Mouse (Mus musculus) forebrain, embryonic 15.5 days (tissue): ENCODE measurements around the gene Fbxo46. TPM values are rescaled to one million over a fixed set of nuclear protein-coding genes. Genes with fewer than 3 reads are reported as not detected.

Experiments used
- ATAC-seq: fragments of 200-750 bp; cut with Nextera tagmentation; replicated peaks from 2 replicates; pipeline ENCODE4 v1.8.0; 2017; ENCODE audit warnings: mild to moderate bottlenecking, moderate TSS enrichment, moderate library complexity
- H3K27ac ChIP-seq: fragments of 300-500 bp; sonication (generic); replicated peaks from 2 replicates; pipeline ENCODE4 v1.5.1; 2015; ENCODE audit warnings: mild to moderate bottlenecking, inconsistent platforms
- H3K27me3 ChIP-seq: fragments of 300-500 bp; sonication (generic); 2 replicates; pipeline ENCODE4 v1.6.1; 2015; ENCODE audit warnings: inconsistent platforms
- H3K36me3 ChIP-seq: fragments of 300-500 bp; sonication (generic); 2 replicates; pipeline ENCODE4 v1.6.1; 2015; ENCODE audit warnings: mild to moderate bottlenecking, inconsistent platforms
- H3K4me1 ChIP-seq: fragments of 300-500 bp; sonication (generic); 2 replicates; pipeline ENCODE4 v1.6.1; 2015; ENCODE audit warnings: inconsistent platforms
- H3K4me2 ChIP-seq: fragments of 300-500 bp; sonication (generic); replicated peaks from 2 replicates; pipeline ENCODE4 v1.6.1; 2015; ENCODE audit warnings: mild to moderate bottlenecking, inconsistent platforms
- H3K4me3 ChIP-seq: fragments of 300-500 bp; sonication (generic); 2 replicates; pipeline ENCODE4 v1.5.1; 2015; ENCODE audit warnings: mild to moderate bottlenecking, inconsistent platforms
- H3K9ac ChIP-seq: fragments of 300-500 bp; sonication (generic); replicated peaks from 2 replicates; pipeline ENCODE4 v1.6.1; 2015; ENCODE audit warnings: mild to moderate bottlenecking, inconsistent platforms
- H3K9me3 ChIP-seq: fragments of 300-500 bp; sonication (generic); 2 replicates; pipeline ENCODE4 v1.6.1; 2016; ENCODE audit warnings: inconsistent platforms
- WGBS: fragments of 180-500 bp; shearing (Covaris S2); methylation state at CpG from one replicate; pipeline ENCODE4 v1.1.7; 2015; ENCODE audit warnings: mixed read lengths; 5-methylcytosine and 5-hydroxymethylcytosine counted together
- polyA plus RNA-seq: library from polyadenylated mRNA; unstranded; fragments of >200 nt; fragmentation: Nextera tagmentation; extraction: Ambion mirVana; gene quantifications from 2 replicates; pipeline ENCODE4 v1.2.1, GENCODE M21; 2015

Fbxo46 gene
- polyA plus RNA-seq, 1 experiment from 2014 or later = 25.4 TPM

- Histone ChIP-seq H3K9me3 (no peaks in the 10 kb centered on the region), H3K27ac (peak overlapping the region; percentile 76), H3K27me3 (no peaks in the 10 kb centered on the region), H3K9ac (peak overlapping the region; percentile 63), H3K36me3 (peaks cover 10% of the 10 kb centered on the region; the same call in 1 of the 2 replicates), H3K4me2 (peak overlapping the region; percentile 99), H3K4me1 (peaks cover 46% of the 10 kb centered on the region), H3K4me3 (peak overlapping the region; percentile 59)
- under 1% methylated on average over 82 of the region's 87 CpGs for WGBS
- ATAC-seq = peak; percentile 11; the same call in 1 of the 2 replicates
Observed at GRCm38 (mm10) chr7:19094826-19095750, 24.6 kb upstream of the Fbxo46 start.

DNA sequence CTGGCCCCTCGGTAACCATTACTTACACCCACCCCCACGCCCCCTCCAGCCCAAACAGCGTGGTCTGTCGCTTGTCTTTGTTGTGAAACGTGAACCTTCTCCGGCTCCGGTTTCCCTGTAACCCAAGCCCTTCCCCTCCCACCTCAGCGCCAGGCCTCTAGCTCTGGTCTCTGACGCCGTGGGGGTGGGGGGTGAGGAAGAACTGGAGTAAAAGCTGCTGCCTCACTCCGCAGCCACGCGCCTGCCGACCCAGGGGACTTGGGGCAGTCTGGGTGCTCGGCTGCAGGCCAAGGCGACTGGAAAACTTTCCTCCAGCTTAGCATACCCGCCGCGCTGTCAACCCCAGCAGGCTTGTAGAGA, 23.9 kb upstream of the Fbxo46 start:
- peak overlapping the region; percentile 63 for H3K9ac ChIP-seq
- WGBS = under 1% methylated on average over 19 of the region's 19 CpGs
- H3K4me3 ChIP-seq = peak overlapping the region; percentile 59
- peaks cover 6% of the 10 kb centered on the region; the same call in 1 of the 2 replicates for H3K36me3 ChIP-seq
- peak overlapping the region; percentile 27 for H3K27ac ChIP-seq
- no peaks in the 10 kb centered on the region for H3K27me3 ChIP-seq
- 0 out of 2 replicates have a peak, but pooled peaks have one; percentile 2 for ATAC-seq
- peaks cover 46% of the 10 kb centered on the region for H3K4me1 ChIP-seq
- H3K4me2 ChIP-seq = peak overlapping the region; percentile 99
- H3K9me3 ChIP-seq = no peaks in the 10 kb centered on the region

- peaks cover 46% of the 10 kb centered on the region for H3K4me1 ChIP-seq
- H3K27ac ChIP-seq = no peak overlapping the region
- H3K9ac ChIP-seq = peak overlapping the region; percentile 63; the same call in 1 of the 2 replicates
- H3K4me3 ChIP-seq = peak overlapping the region; percentile 59
- WGBS = 55% methylated on average over 5 of the region's 5 CpGs
- peak overlapping the region; percentile 99 for H3K4me2 ChIP-seq
- H3K9me3 ChIP-seq = no peaks in the 10 kb centered on the region
- H3K36me3 ChIP-seq = 0 out of 2 replicates have a peak, but pooled peaks cover 3% of the 10 kb centered on the region
- ATAC-seq = no peak
- no peaks in the 10 kb centered on the region for H3K27me3 ChIP-seq
Observed at GRCm38 (mm10) chr7:19096421-19096976, 23.2 kb upstream of the Fbxo46 start.

DNA sequence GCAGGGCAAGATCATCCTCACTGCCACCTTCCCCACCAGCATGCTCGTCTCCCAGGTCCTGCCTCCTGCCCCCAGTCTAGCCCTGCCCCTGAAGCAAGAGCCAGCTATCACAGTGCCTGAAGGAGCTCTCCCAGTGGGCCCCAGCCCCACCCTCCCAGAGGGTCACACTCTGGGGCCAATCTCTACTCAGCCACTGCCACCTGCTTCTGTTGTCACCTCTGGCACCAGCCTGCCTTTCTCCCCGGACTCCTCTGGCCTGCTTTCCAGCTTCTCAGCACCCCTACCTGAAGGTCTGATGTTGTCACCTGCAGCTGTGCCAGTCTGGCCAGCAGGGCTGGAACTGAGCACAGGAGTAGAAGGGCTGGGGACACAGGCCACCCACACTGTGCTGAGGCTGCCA, 22.4 kb upstream of the Fbxo46 start:
- no peak overlapping the region for H3K4me2 ChIP-seq
- 81% methylated on average over 2 of the region's 2 CpGs for WGBS
- peaks cover 45% of the 10 kb centered on the region for H3K4me1 ChIP-seq
- ATAC-seq = no peak
- H3K9ac ChIP-seq = no peak overlapping the region
- H3K27ac ChIP-seq = no peak overlapping the region
- no peaks in the 10 kb centered on the region for H3K9me3 ChIP-seq
- no peaks in the 10 kb centered on the region for H3K36me3 ChIP-seq
- H3K27me3 ChIP-seq = no peaks in the 10 kb centered on the region
- H3K4me3 ChIP-seq = no peak overlapping the region

DNA sequence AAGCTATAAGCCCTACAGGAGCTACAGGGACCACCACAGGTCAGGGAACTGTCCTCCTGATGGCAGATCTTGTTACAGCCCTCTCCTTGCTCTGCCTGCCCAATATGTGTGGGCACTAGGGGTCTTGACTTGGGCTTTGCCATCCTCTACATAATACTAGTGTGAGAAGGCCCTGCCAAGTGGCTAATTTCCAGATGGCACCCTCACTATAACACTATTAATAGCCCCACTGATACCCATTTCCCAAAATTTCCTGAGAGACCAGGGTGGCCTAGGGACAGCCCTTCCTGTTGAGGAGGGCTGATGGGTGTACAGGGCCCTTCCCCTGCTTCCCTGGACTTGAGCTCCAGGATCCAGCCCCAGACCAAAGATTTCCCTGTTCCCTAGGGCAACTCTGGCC, 21.8 kb upstream of the Fbxo46 start:
- no peak for ATAC-seq
- Histone ChIP-seq H3K27ac (no peak overlapping the region), H3K4me3 (no peak overlapping the region), H3K36me3 (no peaks in the 10 kb centered on the region), H3K27me3 (no peaks in the 10 kb centered on the region), H3K9ac (no peak overlapping the region), H3K9me3 (no peaks in the 10 kb centered on the region), H3K4me1 (peaks cover 39% of the 10 kb centered on the region), H3K4me2 (no peak overlapping the region)

- Histone ChIP-seq H3K4me3 (no peak overlapping the region), H3K4me2 (no peak overlapping the region), H3K9me3 (no peaks in the 10 kb centered on the region), H3K27ac (no peak overlapping the region), H3K27me3 (no peaks in the 10 kb centered on the region), H3K36me3 (no peaks in the 10 kb centered on the region), H3K9ac (no peak overlapping the region), H3K4me1 (peaks cover 29% of the 10 kb centered on the region)
- 60% methylated on average over 7 of the region's 7 CpGs for WGBS
- ATAC-seq = no peak
Observed at GRCm38 (mm10) chr7:19098811-19099210, 20.8 kb upstream of the Fbxo46 start.

GRCm38 (mm10) chr7:19100290-19100689, 19.4 kb upstream of the Fbxo46 start:
- H3K27ac ChIP-seq = no peak overlapping the region
- H3K4me2 ChIP-seq = no peak overlapping the region
- H3K36me3 ChIP-seq = no peaks in the 10 kb centered on the region
- 87% methylated on average over 1 of the region's 1 CpGs for WGBS
- H3K9ac ChIP-seq = no peak overlapping the region
- H3K27me3 ChIP-seq = no peaks in the 10 kb centered on the region
- no peak overlapping the region for H3K4me3 ChIP-seq
- no peaks in the 10 kb centered on the region for H3K9me3 ChIP-seq
- ATAC-seq = no peak
- peaks cover 14% of the 10 kb centered on the region for H3K4me1 ChIP-seq

DNA sequence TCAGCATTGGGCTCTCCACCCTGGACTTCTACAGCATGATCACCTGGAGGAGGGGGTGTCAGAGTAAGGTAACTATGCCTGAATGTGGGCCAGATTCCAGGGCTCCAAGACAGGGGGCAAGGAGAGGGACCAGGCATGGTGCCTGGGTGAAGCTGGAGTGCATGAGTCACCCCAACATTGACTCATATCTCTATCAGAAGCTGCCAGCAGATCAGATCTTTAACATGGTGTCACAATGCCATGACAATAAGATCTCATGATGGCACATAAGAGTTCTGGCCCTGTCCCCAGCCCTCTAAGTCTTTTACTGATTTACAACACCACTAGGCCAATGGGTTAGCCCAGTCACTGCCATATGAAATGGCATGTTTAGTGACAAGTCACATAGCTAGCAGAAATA, 15.9 kb upstream of the Fbxo46 start:
- no peak overlapping the region for H3K27ac ChIP-seq
- H3K4me3 ChIP-seq = no peak overlapping the region
- no peak overlapping the region for H3K9ac ChIP-seq
- no peaks in the 10 kb centered on the region for H3K27me3 ChIP-seq
- no peak for ATAC-seq
- H3K36me3 ChIP-seq = no peaks in the 10 kb centered on the region
- H3K4me1 ChIP-seq = no peaks in the 10 kb centered on the region
- no peaks in the 10 kb centered on the region for H3K9me3 ChIP-seq
- no peak overlapping the region for H3K4me2 ChIP-seq

- no peak for ATAC-seq
- H3K27me3 ChIP-seq = no peaks in the 10 kb centered on the region
- H3K4me2 ChIP-seq = no peak overlapping the region
- no peak overlapping the region for H3K27ac ChIP-seq
- H3K9me3 ChIP-seq = no peaks in the 10 kb centered on the region
- no peaks in the 10 kb centered on the region for H3K36me3 ChIP-seq
- H3K4me3 ChIP-seq = no peak overlapping the region
- no peaks in the 10 kb centered on the region for H3K4me1 ChIP-seq
- no peak overlapping the region for H3K9ac ChIP-seq
- 79% methylated on average over 2 of the region's 2 CpGs for WGBS
Observed at GRCm38 (mm10) chr7:19104486-19104885, 15.2 kb upstream of the Fbxo46 start.

- Histone ChIP-seq H3K9ac (no peak overlapping the region), H3K4me1 (no peaks in the 10 kb centered on the region), H3K27ac (no peak overlapping the region), H3K4me2 (no peak overlapping the region), H3K9me3 (no peaks in the 10 kb centered on the region), H3K36me3 (no peaks in the 10 kb centered on the region), H3K27me3 (no peaks in the 10 kb centered on the region), H3K4me3 (no peak overlapping the region)
- no peak for ATAC-seq
- WGBS = 66% methylated on average over 3 of the region's 3 CpGs
Observed at GRCm38 (mm10) chr7:19107436-19107835, 12.2 kb upstream of the Fbxo46 start.

DNA sequence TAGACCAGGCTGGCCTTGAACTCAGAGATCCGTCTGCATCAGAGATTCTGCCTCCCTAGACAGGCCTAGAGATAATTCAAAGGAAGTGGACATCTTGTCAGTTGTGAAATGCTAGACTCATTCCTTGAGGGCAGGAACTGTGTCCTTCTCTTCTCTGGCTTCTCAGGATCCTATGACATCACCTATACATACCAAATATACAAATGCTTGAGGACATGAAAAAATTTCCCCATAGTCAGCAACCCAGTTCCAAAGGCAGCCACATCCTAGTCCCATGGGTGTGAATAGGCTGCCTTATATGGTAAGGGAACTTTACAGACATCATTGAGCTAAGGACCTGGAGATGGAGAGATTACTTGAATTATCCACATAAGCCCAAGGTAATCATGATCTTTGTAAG, 10.1 kb upstream of the Fbxo46 start:
- Histone ChIP-seq H3K4me1 (no peaks in the 10 kb centered on the region), H3K9ac (no peak overlapping the region), H3K9me3 (no peaks in the 10 kb centered on the region), H3K27me3 (no peaks in the 10 kb centered on the region), H3K36me3 (no peaks in the 10 kb centered on the region), H3K4me2 (no peak overlapping the region), H3K27ac (no peak overlapping the region), H3K4me3 (no peak overlapping the region)
- no peak for ATAC-seq
- WGBS = 82% methylated on average over 1 of the region's 1 CpGs

GRCm38 (mm10) chr7:19118028-19118771, 1.5 kb upstream of the Fbxo46 start, which contains the start of gene Gm4969:
TSS of gene Gm4969 (minus strand) at chr7:19118368.
- no peaks in the 10 kb centered on the region for H3K27me3 ChIP-seq
- no peaks in the 10 kb centered on the region for H3K36me3 ChIP-seq
- H3K9ac ChIP-seq = no peak within 1 kb of the TSS
- H3K4me2 ChIP-seq = peak within 1 kb of the TSS; percentile 46
- peaks cover 26% of the 10 kb centered on the region for H3K4me1 ChIP-seq
- H3K9me3 ChIP-seq = no peaks in the 10 kb centered on the region
- H3K4me3 ChIP-seq = peak within 1 kb of the TSS; percentile 35
- WGBS = 21% methylated on average over 64 of the region's 64 CpGs
- peak; percentile 17; the same call in 1 of the 2 replicates for ATAC-seq
- 0 out of 2 replicates have a peak within 1 kb of the TSS, but pooled peaks have one; percentile 6 for H3K27ac ChIP-seq
